In the genomic region with DNA sequence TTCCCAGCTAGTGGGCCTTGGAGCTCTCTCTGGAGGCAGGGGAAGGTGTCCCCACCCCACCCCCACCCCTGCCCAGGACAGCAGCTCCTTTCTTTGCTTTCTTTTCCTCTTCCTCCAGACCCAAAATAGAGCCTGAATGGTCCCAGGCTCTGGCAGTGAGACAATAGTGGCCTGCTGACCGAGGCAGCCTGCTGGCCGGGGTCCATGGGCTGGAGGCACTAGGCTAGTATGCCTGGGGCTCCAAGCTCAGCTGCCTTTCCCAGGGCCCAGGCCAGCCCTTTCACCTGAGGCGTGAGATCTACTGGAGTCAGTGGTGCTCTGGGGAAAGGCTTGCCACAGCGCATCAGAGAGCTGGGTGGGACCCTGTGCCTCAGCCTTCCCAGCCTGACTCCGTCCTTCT, we compare ENCODE assay signal across 9 mouse cellular contexts. TPM values are rescaled to one million over a fixed set of nuclear protein-coding genes. Genes with fewer than 3 reads are reported as not detected.
A peak's percentile ranks its signal among the peaks of the same experiment; 100 is the strongest.
DNase-seq lines count a peak whose midpoint lies in the region; ATAC-seq lines count a peak whose summit lies in the region.
"Had no signal": no experiment of that assay in that cellular context is flagged by ENCODE, and none has a peak within 500 bp of the region (broad histone marks: within the 10 kb centered on the region; RNA-seq: fewer than 3 reads in every experiment).

No protein-coding gene starts in this region.

- no peaks in the 10 kb centered on the region for H3K9me3 ChIP-seq in heart, embryonic 12.5 days (replicated peaks)
- no peaks in the 10 kb centered on the region for H3K9me3 ChIP-seq in embryonic facial prominence, embryonic 12.5 days
- no peaks in the 10 kb centered on the region for H3K9me3 ChIP-seq in heart, embryonic 16.5 days (replicated peaks; ENCODE audit: control insufficient read depth, low read length)
- H3K9me3 ChIP-seq in lung, embryonic 16.5 days (ENCODE audit: control insufficient read depth, low read length), result no peaks in the 10 kb centered on the region

- no peak overlapping the region for H3K4me3 ChIP-seq in heart, embryonic 12.5 days
- no peak overlapping the region for H3K4me3 ChIP-seq in embryonic facial prominence, embryonic 12.5 days
- no peak overlapping the region for H3K4me3 ChIP-seq in heart, embryonic 16.5 days (ENCODE audit: low read length)
- no peak overlapping the region for H3K4me3 ChIP-seq in lung, embryonic 16.5 days (ENCODE audit: low read length)

- H3K27ac ChIP-seq in heart, embryonic 12.5 days (ENCODE audit: poor library complexity, severe bottlenecking), result no peak overlapping the region; the same call in 1 of the 2 replicates
- H3K27ac ChIP-seq in embryonic facial prominence, embryonic 12.5 days, result peak overlapping the region; percentile 46; the same call in 1 of the 2 replicates
- peak overlapping the region; percentile 52 for H3K27ac ChIP-seq in heart, embryonic 16.5 days (ENCODE audit: low read length)
- peak overlapping the region; percentile 82 for H3K27ac ChIP-seq in lung, embryonic 16.5 days (ENCODE audit: low read length)
- H3K27ac ChIP-seq: liver, embryonic 14.5 days had no signal

- WGBS in heart, embryonic 12.5 days, result 56% methylated on average over 5 of the region's 5 CpGs
- WGBS in embryonic facial prominence, embryonic 12.5 days, result 41% methylated on average over 5 of the region's 5 CpGs
- WGBS in heart, embryonic 16.5 days, result 49% methylated on average over 5 of the region's 5 CpGs
- 45% methylated on average over 5 of the region's 5 CpGs for WGBS in lung, embryonic 16.5 days

- H3K36me3 ChIP-seq in heart, embryonic 12.5 days, result no peaks in the 10 kb centered on the region
- no peaks in the 10 kb centered on the region for H3K36me3 ChIP-seq in embryonic facial prominence, embryonic 12.5 days
- H3K36me3 ChIP-seq in heart, embryonic 16.5 days (ENCODE audit: control insufficient read depth, insufficient read depth), result no peaks in the 10 kb centered on the region
- no peaks in the 10 kb centered on the region for H3K36me3 ChIP-seq in lung, embryonic 16.5 days (ENCODE audit: control insufficient read depth, insufficient read depth, low read length)

- no peaks in the 10 kb centered on the region for H3K27me3 ChIP-seq in heart, embryonic 12.5 days (replicated peaks)
- 0 out of 2 replicates have a peak, but pooled peaks cover 4% of the 10 kb centered on the region for H3K27me3 ChIP-seq in embryonic facial prominence, embryonic 12.5 days
- no peaks in the 10 kb centered on the region for H3K27me3 ChIP-seq in heart, embryonic 16.5 days (ENCODE audit: control insufficient read depth, insufficient read depth, low read length)
- no peaks in the 10 kb centered on the region for H3K27me3 ChIP-seq in lung, embryonic 16.5 days (ENCODE audit: control insufficient read depth, insufficient read depth, low read depth, low read length)

- DNase-seq in heart, adult 11 months, result peak; percentile 99
- DNase-seq in kidney, postnatal 10 days, result peak; percentile 81
- peak; percentile 69 for DNase-seq in right cerebral cortex, postnatal 4 days
- DNase-seq in retina, postnatal 1 day, result no peak

- H3K4me2 ChIP-seq in heart, embryonic 12.5 days, result no peak overlapping the region
- H3K4me2 ChIP-seq in embryonic facial prominence, embryonic 12.5 days (replicated peaks), result no peak overlapping the region
- H3K4me2 ChIP-seq in heart, embryonic 16.5 days (ENCODE audit: low read depth, low read length), result no peak overlapping the region
- no peak overlapping the region for H3K4me2 ChIP-seq in lung, embryonic 16.5 days (ENCODE audit: low read depth, low read length)

- no peak for ATAC-seq in heart, embryonic 12.5 days (ENCODE audit: insufficient number of reproducible peaks, low FRiP score)
- no peak for ATAC-seq in embryonic facial prominence, embryonic 12.5 days (ENCODE audit: insufficient number of reproducible peaks, insufficient read depth, low FRiP score, low TSS enrichment)
- peak; percentile 56; the same call in 1 of the 2 replicates for ATAC-seq in heart, embryonic 16.5 days (replicated peaks; ENCODE audit: extremely low read depth, insufficient read depth, low FRiP score)
- peak; percentile 58 for ATAC-seq in lung, embryonic 16.5 days (ENCODE audit: low read depth)

- peaks cover 41% of the 10 kb centered on the region for H3K4me1 ChIP-seq in heart, embryonic 12.5 days (replicated peaks)
- H3K4me1 ChIP-seq in embryonic facial prominence, embryonic 12.5 days, result peaks cover 29% of the 10 kb centered on the region
- H3K4me1 ChIP-seq in heart, embryonic 16.5 days (ENCODE audit: control insufficient read depth, insufficient read depth, low read length), result peaks cover 42% of the 10 kb centered on the region
- peaks cover 43% of the 10 kb centered on the region for H3K4me1 ChIP-seq in lung, embryonic 16.5 days (replicated peaks; ENCODE audit: control insufficient read depth, insufficient read depth, low read length)

- no peak overlapping the region for H3K9ac ChIP-seq in heart, embryonic 12.5 days
- H3K9ac ChIP-seq in embryonic facial prominence, embryonic 12.5 days, result no peak overlapping the region; the same call in 1 of the 2 replicates
- no peak overlapping the region for H3K9ac ChIP-seq in heart, embryonic 16.5 days (ENCODE audit: low read length)
- peak overlapping the region; percentile 45; the same call in 1 of the 2 replicates for H3K9ac ChIP-seq in lung, embryonic 16.5 days (ENCODE audit: low read length)
- H3K9ac ChIP-seq: liver, embryonic 14.5 days had no signal

RNA-seq across cellular contexts. Expression of a gene that starts 18.0 kb away (rescaled TPM):
- 4.9 and 6.0 TPM in 2 replicates for polyA plus RNA-seq in heart, embryonic 12.5 days (2016; fragmentation: Nextera tagmentation; extraction: Ambion mirVana)
- polyA plus RNA-seq in embryonic facial prominence, embryonic 12.5 days (2016; fragmentation: Nextera tagmentation; extraction: Ambion mirVana), result 22.3 and 28.2 TPM in 2 replicates
- polyA plus RNA-seq in heart, embryonic 16.5 days (2015; fragmentation: Nextera tagmentation; extraction: Ambion mirVana), result 12.0 and 18.0 TPM in 2 replicates
- 39.8 and 42.9 TPM in 2 replicates for polyA plus RNA-seq in lung, embryonic 16.5 days (2015; fragmentation: Nextera tagmentation; extraction: Ambion mirVana)

RNA-seq across cellular contexts. Expression of a gene that starts 25.0 kb away (rescaled TPM):
- 2.7 and 3.1 TPM in 2 replicates for polyA plus RNA-seq in heart, embryonic 12.5 days (2016; fragmentation: Nextera tagmentation; extraction: Ambion mirVana)
- 2.9 and 3.9 TPM in 2 replicates for polyA plus RNA-seq in embryonic facial prominence, embryonic 12.5 days (2016; fragmentation: Nextera tagmentation; extraction: Ambion mirVana)
- 4.9 and 5.2 TPM in 2 replicates for polyA plus RNA-seq in heart, embryonic 16.5 days (2015; fragmentation: Nextera tagmentation; extraction: Ambion mirVana)
- 4.7 TPM in 2 replicates for polyA plus RNA-seq in lung, embryonic 16.5 days (2015; fragmentation: Nextera tagmentation; extraction: Ambion mirVana)

Comparison
In these comparisons a context has a peak if more than half of its experiments do, and no peak if none do; other contexts are left out.
1. ATAC-seq: peak in heart, embryonic 16.5 days (single experiment) and lung, embryonic 16.5 days (single experiment); none in heart, embryonic 12.5 days (single experiment) and embryonic facial prominence, embryonic 12.5 days (single experiment).